Mouse (Mus musculus): ENCODE data around the gene Babam2.

DNA sequence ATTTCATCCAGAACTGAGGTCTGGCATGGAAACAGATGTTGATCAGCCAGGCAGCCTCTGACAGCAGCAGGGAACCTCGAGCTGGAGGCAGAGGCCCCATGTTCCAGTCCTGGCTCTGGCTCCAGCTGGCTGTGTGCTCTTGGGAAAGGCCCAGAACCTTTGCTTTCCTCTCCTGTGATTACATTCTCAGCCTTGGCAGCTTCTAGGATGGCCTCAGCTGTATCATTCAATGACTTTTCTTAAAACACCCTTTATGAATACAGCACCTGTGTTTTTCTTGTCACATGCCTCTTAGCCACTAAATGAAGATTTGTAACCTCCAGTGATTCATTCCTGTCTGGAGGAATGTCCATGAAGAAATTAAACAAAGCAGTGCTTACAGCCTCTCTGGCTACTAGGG lies 31.3 kb upstream of the Babam2 start:
- TF ChIP-seq CTCF (IDR thresholded peaks at IDR 0.05; ENCODE audit: extremely low read depth, insufficient read depth, low read length) (no peak), POLR2A (IDR thresholded peaks at IDR 0.05; ENCODE audit: extremely low read depth, insufficient read depth, low read length) (no peak)
